Mouse (Mus musculus) ZHBTc4 (cell line): ENCODE measurements around the gene Vdr.

Experiments used
- DNase-seq: peaks from one replicate; pipeline ENCODE4 v3.0.0-alpha.2; 2011; ENCODE audit warnings: low read depth, low spot score

Gene Vdr

DNA sequence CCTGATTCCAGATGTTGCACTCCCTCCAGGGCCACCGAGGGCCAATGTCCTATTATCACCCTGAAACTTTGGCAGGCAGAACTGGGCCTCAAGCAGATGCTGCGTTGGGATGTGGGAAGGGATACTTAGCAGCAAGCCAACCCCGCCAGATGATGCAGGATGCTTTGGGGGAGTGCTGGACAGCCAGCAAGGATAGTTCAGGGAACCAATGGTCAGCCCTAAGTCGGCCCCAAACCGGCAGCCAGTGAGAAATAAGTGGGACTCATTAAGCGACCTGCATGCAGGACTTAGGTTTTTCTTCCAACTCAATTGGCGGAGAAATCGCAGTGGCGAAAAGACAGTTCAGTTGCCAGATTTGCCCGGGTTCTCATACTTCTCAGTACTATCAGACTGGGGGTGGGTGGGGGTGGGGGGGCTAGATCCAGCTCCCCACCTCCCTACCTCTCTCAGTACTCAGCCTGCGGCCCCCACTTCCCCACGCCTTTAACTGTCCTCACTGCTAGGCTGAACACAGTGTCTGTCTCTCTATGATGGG, 80.1 kb downstream of the Vdr start:
- no peak for DNase-seq

DNA sequence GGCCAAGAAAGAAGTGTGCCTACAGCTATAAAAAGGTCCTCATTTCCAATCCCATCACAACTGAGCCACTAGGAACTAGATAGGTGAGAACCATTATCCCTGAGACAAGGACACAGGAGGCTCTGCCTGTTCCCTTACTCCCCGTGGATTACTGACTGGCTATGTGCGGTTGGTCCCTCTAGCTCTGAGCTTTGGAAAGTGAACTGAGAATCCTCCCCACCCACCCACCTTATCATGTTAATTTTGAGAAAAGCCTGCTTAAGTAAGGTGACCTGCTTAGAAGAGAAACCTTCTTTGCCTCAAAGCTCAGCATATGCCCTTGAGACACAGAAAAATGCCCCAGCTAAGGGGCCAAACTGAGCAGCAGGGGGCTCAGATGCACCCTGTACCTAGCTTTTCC, 81.0 kb downstream of the Vdr start:
- peak; percentile 86 for DNase-seq

DNA sequence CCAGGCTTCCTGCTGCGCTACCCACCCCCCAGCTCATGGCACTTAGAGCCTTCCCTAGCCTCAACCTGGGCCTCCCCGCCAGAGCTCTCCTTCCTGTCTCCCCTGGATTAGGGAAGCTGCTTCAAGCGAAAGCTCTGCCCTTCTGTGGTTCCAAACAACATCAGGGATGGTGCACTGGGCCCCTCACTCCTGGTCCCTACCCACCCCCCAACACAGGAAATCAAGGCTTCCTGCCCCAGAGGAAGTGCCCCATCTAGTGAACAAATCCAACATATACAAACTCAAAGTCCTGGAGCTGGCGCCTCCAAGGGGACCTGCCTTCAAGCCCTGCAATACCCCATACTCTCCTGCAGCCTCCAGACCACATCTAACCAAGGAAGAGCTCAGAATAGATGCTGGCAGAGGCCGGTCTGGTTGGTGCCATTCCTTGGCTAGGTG, 81.5 kb downstream of the Vdr start:
- peak; percentile 20 for DNase-seq

DNA sequence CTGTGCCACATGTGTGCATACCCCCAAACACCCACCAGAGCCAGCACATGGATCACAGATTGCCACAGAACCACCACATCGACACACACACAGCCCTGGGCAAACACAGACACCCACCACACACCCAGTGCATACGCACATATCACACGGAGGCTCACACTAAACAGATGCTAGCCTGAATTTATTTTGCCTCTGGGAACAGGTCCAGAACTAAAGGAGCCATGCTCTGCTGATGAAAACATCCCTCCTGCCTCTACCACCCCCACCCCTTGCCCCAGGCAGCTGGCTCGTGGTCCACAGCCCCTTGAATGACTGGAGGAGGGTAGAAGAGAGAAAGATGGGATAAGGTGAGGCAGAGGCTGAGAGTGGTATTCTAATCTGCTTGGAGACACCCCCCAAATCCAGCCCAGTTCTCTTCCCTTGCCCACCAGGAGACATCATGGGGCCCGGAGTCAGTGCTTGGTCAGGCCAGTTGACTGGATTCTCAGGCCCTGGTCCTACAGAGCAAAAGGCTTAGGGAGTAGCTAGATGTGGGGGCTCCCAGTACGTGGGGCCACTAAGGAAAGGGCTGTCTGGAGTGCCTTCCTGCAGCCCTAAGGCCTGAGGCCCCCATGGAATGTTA, 82.1 kb downstream of the Vdr start:
- DNase-seq: no peak

DNA sequence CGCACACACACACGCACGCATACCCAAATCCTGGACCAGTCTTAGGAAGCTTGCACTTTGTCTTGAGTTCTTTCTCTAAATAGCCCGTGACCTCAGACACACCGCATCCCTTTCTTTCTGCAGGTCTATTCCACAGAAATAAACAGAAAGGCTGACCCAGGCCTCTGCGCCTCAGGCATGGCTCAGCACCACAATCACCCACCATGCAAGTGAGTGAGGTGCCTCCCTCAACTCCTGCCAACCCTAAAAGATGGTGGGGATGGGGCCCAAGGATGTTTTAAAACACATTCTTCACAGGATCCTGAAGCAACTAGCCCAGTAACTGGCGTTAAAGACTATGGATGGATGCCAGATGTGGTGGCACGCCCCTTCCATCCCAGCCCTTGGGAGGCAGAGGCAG, 83.0 kb downstream of the Vdr start:
- DNase-seq: no peak

DNA sequence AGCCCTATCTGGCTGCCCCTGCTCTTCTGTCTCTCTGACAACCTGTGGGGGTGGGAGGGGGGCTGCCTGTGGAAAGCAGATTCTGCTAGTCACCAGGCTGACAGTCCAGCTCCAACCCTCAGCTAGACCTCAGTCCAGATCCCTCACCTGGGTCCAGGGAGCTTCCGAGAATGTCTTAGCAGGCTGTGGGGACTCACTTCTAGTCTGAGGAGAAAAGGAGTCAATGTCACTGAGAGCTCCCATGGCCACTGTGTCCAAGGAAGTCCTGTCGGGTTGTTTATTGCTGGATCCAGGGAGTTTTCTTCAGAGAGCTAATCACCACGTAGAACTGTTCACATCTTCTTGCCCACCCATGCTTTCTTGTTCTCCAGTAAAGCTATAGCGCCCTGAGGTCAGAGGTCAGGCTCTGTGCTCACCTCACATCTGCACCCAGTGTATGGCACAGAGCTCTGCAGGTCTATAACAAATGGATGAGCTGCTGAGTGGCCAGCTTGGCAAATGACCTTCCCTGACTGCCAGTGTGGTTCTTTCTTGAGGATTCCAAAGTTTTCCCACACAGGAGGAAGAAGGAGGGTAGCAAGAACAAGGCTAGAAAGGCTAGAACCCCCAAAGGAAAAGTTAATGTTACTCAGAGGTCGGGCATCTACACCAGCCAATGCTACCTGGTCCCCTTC, 83.7 kb downstream of the Vdr start:
- DNase-seq: no peak

DNA sequence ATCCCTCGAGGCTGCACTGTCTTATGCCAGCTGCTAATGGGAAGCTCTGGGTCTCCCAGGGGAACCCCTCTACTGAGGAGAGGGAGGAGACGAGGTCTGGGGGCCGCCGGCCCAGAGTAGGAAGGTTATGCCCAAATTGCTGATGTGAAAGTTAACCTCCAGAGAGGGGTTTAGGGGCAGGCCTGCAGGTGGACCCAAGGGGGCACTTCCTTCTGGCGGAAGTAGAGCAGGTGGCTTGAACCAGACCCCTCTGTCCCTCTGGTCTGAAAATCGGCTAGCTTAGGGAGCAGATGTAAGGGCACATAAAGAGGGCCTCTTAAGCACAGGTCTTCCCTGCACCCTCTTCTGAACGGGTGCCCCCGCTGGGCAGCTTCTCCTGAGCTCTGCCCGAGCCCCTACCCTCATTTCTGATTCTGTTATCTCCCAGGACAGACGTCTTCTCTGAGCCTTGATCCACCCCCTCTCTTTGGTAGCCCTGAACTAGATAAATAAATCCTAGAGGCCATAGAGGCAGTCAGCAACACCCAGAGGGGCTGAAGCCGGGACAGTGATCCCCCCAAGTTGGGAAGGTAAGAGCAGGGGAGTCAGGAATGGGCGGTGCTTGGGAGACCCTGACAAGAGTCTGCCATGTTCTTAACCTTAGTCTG, 84.4 kb downstream of the Vdr start:
- no peak for DNase-seq

DNA sequence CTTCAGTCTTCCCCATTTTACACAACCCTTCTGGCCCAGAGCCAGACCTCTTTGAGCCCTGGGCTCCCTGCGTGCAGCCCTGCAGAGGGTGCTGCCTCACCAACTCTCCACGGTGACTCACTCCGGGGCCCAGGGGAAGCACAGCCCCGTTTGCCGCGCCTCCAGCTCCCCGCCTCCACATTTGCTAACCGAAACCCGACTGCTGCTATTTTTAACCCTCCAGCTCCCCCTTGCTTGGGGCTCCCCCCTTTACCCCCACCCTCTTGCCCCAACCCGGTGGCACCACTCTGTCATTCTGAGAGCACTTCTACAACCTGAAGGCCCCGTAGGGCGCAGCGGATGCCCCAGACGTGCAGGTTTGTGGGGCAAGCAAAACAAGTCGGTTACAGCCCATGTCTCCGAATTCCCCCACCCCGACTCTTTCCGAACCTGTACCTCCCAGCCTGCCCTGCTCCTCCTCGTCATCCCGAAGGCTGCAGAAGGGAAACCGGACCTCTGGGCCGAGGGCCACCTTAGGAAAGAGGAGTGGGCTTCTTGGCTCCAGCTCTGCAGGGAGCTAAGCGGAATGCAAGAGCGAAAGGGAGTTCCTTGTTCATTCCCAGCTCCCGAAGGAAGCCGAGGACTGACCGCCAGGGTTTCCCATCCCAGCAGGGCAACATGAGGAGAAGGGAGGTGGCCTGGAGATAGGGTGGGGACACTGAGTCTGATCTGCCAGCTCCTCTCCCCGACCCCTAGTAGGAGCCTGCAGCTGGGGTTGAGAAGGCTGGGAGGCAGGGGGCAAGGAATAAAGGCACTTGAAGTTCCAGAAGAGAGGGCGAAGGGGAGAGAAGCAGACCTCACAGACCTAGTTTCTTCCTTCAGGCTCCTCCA, 85.1 kb downstream of the Vdr start:
- DNase-seq: peak; percentile 54

DNA sequence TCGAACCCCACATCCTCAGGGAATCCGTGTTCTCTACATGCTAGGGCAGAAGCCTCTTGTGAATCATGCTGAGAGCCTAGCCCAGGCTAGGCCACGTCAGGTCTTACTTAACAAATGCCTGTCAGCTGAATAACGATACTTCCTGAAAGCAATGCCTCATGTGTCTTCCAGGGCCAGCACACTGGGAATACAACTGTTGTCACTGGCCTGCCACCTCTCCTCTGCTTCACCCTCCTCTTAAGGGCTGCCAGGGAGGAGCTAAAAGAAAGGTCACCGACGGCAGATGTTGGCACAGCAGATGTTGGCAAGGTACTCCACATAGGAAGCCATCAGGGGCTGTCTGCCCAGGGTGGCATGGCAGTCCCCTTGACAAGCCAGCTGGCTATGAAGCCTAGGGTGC, 86.4 kb downstream of the Vdr start:
- no peak for DNase-seq

DNA sequence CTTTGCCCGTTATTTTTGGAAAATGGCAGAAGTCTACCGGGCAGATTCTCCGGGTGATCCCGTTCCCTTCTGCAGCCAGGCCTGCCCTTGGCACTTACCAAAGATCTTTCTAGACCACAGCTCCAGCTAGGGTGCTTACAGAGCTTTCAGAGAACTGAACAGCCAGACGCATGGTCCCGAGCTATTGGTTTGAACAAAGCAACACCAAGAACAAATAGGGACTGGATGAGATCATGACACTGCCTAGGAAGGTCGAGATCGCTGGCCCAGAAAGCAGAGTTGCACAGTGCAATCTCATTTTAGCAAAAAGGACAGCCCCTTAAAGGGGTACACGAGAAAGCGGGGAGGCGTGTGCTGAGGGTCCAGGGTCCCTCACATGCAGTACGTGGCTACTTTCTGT, 87.0 kb downstream of the Vdr start:
- DNase-seq: no peak

DNA sequence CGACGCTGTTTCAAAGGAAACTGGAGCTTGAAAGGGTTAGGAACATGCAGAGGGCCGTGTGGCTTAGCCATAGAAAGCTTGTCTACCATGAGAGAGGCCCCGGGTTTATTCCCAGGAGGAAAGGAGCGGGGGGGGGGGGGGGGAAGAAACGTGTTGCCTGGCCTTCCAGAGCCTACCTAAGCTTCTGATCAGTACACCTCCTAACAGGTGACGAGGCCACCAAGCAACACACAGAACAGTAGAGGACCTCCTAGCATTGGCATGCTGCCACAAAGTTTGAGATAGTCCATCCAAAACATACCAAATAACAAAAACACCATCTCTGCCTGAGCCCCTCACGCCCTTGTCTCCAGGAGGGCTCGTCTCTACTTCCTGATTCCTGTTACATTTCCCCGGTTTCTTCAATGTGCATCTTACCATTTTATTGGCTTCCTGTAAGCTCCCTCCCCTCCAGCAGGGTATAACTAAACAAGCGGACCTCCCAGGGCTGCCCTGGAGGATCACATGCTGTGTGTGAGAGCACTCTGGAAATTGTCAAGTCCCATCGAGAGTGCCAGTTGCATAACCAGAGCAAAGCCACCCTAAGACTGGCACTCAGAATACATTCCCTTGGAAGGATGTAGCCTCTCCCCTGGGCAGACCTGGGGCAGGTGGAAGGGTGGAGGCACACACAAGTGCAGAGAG, 87.7 kb downstream of the Vdr start:
- DNase-seq: no peak

DNA sequence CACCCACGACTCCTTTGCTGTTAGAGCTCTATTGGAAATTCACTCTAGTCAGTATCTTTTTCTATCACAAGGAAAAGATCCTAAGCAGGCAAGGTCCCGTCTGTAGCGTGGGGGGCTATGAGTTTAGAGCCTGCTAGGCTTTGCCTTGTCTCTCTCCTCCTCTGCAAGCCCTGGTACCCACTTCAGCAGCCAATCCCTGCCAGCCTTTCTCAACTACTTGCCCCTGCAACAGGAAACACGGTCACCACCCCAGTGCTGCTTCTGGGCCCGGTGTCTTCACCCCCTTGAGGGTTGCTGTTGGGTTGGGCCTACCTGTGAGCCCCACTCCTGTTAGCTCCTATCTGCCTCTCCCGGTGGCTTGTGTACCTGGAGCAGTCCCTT, 88.5 kb downstream of the Vdr start:
- no peak for DNase-seq

DNA sequence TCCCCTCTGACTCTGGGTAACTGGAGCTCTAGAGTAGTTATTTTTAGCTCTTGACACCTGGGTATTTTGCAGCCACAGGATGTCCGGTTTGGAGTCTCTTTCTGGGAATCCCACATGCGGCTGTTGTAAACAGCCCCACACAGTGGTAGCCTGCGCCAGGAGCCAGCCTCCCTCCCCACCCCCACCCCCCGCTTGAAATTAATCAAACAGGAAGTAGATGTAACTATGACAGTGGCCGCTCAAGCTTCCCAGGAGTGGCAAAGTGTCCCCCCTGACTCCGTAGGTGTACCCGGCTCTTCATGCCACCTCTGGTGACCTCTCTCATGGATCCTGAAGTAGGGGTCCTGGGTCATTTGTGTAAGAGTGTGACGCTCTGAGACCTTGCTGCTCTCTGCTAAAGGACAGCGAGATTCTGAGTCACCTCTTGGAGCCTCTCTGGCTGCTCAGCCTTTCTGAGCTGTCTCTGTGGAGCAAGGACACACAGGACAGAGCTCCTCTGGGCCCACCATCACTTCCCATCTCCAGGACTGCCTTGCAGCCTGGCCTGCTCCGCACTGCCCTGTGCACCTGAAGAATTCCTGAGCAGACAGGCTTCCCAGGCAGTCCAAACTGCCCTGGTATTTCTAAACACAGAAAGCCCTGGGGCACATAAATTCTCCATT, 89.0 kb downstream of the Vdr start:
- DNase-seq: no peak

DNA sequence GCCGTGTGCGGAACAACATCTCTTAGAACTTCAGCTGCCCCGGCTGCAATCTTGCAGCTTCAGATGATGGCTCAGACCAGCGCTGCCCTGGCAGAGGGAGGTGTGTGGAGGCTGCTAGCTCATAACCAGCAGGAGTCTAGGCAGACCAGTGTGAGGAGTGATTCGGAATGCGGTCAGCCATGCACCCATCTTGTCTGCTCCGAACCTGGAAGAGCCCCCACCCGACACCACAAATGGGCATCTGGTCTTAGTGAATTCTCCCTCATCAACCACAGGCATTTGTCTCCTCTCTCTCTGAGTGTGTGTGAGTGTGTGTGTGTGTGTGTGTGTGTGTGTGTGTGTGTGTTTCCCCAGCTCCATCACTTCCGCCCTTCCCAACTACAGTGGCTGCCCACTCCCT, 90.5 kb downstream of the Vdr start:
- no peak for DNase-seq

DNA sequence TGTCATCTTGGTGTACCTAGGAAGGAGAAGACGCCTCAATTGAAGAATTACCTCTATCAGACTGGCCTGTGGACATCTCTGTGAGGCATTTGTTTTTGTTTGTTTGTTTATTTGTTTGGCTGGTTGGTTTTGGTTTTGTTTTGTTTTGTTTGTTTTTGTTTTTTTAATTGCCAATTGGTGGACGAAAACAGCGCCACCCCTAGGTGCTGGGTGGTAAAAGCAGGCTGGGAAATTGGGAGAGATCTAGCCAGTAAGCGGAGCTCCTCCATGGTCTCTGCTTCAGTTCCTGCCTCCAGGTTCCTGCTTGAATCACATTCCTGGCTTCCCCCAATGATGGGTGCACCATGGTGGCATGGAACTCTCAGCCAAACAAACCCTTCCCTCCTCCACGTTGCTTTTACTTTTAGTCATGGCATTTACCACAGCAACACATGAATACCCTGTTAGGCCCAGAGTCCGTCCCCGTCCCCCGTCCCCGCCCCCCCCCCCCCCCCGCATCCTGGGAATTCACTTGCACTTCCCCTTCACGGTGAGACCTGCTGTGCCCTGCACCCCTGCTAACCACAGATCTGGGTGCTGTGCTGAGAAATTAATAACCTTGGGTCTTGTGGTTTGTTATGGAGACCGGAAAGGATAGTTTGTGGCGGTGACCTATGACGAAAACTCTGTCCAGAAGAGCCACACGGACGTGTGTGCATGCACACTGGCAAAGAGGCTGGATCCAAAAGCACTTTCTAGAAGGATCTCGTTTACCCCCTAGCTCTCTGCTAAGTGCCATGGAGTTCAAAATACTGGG, 94.0 kb downstream of the Vdr start:
- no peak for DNase-seq

DNA sequence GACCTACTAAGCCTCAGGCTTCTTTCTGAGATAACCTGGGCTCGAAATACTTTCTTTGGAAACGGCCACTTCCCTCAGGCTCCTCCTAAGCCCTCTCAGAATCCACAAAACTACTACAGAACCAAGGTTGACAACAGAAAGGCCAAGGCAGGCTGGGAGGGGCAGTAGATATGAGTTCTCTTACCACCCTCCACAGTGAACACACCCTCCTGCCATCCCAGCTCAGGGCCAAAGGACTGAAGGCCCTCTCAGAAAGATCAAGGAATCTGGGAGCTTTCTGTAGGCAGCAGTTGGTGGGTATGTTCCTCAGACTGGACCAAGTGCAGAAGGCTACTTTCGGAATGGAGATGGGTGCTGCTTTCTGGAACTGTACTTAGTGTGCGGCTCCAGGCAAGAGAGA, 95.2 kb downstream of the Vdr start:
- DNase-seq: no peak

DNA sequence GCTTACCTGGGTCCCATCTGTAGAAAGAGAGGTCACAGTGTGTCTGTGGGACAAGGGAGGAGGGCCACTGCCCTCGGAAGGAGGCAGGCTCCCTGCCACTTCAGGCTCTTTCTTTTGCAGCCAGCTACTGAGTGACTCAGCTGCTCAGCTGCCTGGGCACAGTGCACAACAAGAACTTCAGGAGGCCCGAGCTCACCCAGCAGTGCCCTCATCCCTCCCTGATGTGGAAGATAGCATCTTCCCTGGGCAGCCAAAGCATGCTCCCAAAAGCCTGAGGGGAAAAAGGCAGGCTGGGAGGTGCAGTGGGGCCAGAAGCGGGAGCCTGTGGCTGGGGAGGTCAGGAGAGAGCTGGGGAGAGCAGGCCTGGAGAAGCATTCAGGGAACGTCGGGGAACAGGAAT, 95.7 kb downstream of the Vdr start:
- DNase-seq: no peak

DNA sequence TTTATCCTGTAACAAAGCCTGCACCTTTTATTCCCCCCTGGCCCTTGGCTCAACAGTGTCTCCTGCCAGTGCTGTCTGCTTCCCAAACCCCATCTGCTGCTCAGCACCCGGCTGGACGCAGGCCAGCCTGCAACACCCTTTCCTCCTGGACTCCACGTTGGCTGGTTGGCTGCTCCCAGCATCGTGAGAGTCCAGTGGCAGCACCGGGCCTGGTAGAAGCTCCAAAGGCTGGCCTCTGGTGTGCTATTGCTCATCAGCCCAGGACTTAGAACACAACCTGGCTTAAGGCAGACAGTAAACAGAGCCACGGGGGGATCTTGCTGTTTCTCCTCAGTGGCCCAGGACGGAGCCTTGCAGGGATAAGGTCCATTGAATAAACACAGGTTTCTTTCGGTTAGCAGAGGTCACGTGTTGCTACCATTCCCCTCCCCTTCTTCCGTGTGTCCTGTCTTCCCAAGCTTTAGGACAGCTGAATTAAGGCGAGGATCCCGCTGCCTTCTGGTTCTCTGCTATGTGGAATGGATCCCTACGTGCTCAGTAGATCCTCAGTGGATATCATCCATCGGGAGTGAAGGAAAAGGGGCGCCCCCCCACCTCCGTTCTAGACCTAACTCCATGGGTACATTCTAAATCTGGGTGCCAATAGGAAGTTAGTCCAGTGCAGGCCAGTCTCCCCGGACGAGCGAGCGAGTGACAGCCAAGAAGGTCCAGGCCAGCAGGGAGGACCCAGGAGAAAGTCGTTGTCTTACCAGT, 96.8 kb downstream of the Vdr start:
- DNase-seq: no peak

DNA sequence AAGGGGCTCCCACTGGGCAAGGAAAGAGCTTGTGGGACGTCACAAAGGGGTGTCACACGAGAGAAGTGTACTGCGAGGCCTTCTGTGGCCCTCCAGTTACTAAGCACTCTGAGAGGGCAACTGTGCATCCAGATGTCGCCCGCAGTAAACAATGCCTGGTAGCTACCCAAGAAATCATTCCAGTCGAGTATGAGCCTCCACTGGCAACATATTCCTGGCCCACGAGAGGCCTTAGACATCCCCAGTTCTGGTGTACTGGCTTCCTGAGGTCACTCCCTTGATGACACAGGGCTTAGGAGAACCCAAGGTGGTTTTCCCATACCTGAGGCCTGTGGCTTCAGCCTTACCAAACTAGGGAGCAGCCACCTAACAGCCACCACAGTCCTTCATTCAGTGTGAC, 97.6 kb downstream of the Vdr start:
- DNase-seq: no peak
